Mouse (Mus musculus) megakaryocyte, embryonic 14.5 days (primary cell): ENCODE measurements around the gene Hhipl1.

Experiments
- FLI1 ChIP-seq: IDR thresholded peaks from 2 replicates; pipeline ENCODE4 v1.6.1; 2012; ENCODE audit warnings: low read length, inconsistent platforms, mixed read lengths
- GATA1 ChIP-seq: IDR thresholded peaks from 3 replicates; pipeline ENCODE4 v1.6.1; 2012; ENCODE audit warnings: mixed read lengths, low read length, inconsistent platforms, borderline replicate concordance

DNA sequence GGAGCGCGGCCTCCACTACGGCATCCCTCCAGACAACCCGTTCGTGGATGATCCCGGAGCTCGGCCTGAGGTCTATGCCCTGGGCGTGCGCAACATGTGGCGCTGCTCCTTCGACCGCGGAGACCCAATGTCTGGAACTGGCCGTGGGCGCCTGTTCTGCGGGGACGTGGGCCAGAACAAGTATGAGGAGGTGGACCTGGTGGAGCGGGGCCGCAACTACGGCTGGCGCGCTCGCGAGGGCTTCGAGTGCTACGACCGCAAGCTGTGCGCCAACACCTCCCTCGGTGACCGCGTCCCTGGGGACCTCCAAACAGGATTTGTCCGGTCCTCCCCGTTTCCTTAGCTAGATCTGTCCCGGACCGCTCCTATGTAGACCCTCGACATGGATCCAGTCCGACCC lies 12.4 kb downstream of the Hhipl1 start:
- TF ChIP-seq GATA1 (no peak), FLI1 (no peak)
